In the genomic region with DNA sequence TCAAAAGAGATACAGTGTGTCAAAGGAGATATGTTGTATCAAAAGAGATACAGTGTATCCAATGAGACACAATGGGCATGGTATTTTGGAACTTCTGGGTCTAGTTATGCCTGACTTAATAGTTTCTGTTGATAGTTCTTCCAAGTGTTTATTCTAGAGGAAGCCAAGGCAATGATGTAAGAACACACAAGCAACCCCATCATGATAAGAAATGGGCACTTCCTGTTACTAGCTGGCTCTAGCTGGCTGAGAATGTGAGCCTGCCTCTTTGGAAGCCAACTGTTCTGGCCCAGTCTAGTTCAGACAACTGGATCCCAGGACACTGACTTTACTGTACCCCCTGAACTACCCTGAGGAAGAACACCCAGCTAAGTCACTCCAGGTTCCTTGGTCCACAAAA, we compare ENCODE assay signal across 13 mouse cellular contexts.
"Had no signal": no experiment of that assay in that cellular context is flagged by ENCODE, and none has a peak within 500 bp of the region (broad histone marks: within the 10 kb centered on the region; RNA-seq: fewer than 3 reads in every experiment).

No protein-coding gene starts in this region.

- H3K9ac ChIP-seq: limb, embryonic 12.5 days; liver, embryonic 13.5 days; liver, postnatal 0 days; midbrain, embryonic 12.5 days had no signal

- ATAC-seq: liver, postnatal 0 days had no signal

- H3K4me1 ChIP-seq: limb, embryonic 12.5 days; liver, embryonic 13.5 days; midbrain, embryonic 12.5 days had no signal

- H3K9me3 ChIP-seq: limb, embryonic 12.5 days; midbrain, embryonic 12.5 days had no signal

- H3K4me2 ChIP-seq: limb, embryonic 12.5 days; liver, embryonic 13.5 days; midbrain, embryonic 12.5 days had no signal

- DNase-seq: kidney, adult 11 months; kidney, adult 9 months; kidney, postnatal 36 days; layer of hippocampus, adult 9-11 months; layer of hippocampus, postnatal 36 days; liver; liver, embryonic 13.5 days; liver, postnatal 0 days; right cerebral cortex, postnatal 14 days; thymus, postnatal 14 days had no signal

- H3K27ac ChIP-seq: kidney, postnatal 0 days; limb, embryonic 12.5 days; liver, embryonic 13.5 days; midbrain, embryonic 12.5 days had no signal

- H3K36me3 ChIP-seq: limb, embryonic 12.5 days; liver, embryonic 13.5 days; midbrain, embryonic 12.5 days had no signal

- H3K4me3 ChIP-seq: limb, embryonic 12.5 days; liver, embryonic 13.5 days; midbrain, embryonic 12.5 days had no signal

- H3K27me3 ChIP-seq: limb, embryonic 12.5 days; liver, embryonic 13.5 days; midbrain, embryonic 12.5 days had no signal
